Mouse (Mus musculus) E14TG2a.4 (cell line): ENCODE measurements at regions not wholly inside any gene's neighbourhood (a gene's known extent, or its start where the extent isn't known, plus 50 kb on each side); places are given as distances from the start of the nearest gene placed in this dataset.

ENCODE experiments used
- CTCF ChIP-seq: conservative IDR thresholded peaks from 2 replicates; pipeline ENCODE4 v1.5.1; 2014; ENCODE audit warnings: low read length
- NANOG ChIP-seq: IDR thresholded peaks from 2 replicates; pipeline ENCODE4 v1.6.1; 2014; ENCODE audit warnings: borderline replicate concordance, low read length, mixed read lengths
- POU5F1 ChIP-seq: IDR thresholded peaks from 2 replicates; pipeline ENCODE4 v1.6.1; 2014; ENCODE audit warnings: low read length, borderline replicate concordance

GRCm38 (mm10) chr1:177323366-177323765, 65.4 kb upstream of the Akt3 start:
- TF ChIP-seq CTCF (no peak), NANOG (no peak), POU5F1 (no peak)
